Mouse (Mus musculus) adrenal gland, postnatal 25 days (tissue): ENCODE data around the gene Ctla2b. TPM values are rescaled to one million over a fixed set of nuclear protein-coding genes. Genes with fewer than 3 reads are reported as not detected.
"Not testable (repeated sequence)": the region's sequence is repeated elsewhere in the genome, so short reads cannot be mapped to it uniquely, and the experiment has no call there.

Experiments
- DNase-seq: peaks from one replicate; pipeline ENCODE4 v3.0.0; 2021; ENCODE audit warnings: mixed read lengths
- long read RNA-seq: library from polyadenylated mRNA; stranded (forward); transcript quantifications from one replicate; pipeline ENCODE4 v2.0.0, GENCODE M21; 2021
- total RNA-seq: library from RNA; stranded (reverse); gene quantifications from 2 replicates; pipeline ENCODE4 v1.2.3, GENCODE M21; 2021

Gene Ctla2b
- 3.2 and 4.0 TPM in 2 replicates for total RNA-seq
- long read RNA-seq, partial matches to known transcripts, result 0 of 3 reads
- long read RNA-seq, other reads (novel, unspliced or antisense), result 1 of 3 reads

- DNase-seq, result peak; percentile 13
Measured at GRCm38 (mm10) chr13:60897328-60897727, at the start of gene Ctla2b. TSS of gene Ctla2b (minus strand) at chr13:60897447.

GRCm38 (mm10) chr13:60941884-60942283 is 44.6 kb upstream of the Ctla2b start, which contains the start of gene Tpbpa:
TSS of gene Tpbpa (minus strand) at chr13:60941984.
- DNase-seq, result not testable (repeated sequence)

GRCm38 (mm10) chr13:60936500-60936901 is 39.3 kb upstream of the Ctla2b start, which contains the start of the genes Gm49391 and Ctla2a:
TSS of gene Gm49391 (minus strand) at chr13:60936571.
TSS of gene Ctla2a (minus strand) at chr13:60936625.
- peak; percentile 10 for DNase-seq

GRCm38 (mm10) chr13:60935490-60935889 is 38.2 kb upstream of the Ctla2b start, which contains the start of gene Gm49393:
TSS of gene Gm49393 (minus strand) at chr13:60935590.
- DNase-seq, result not testable (repeated sequence)

- DNase-seq, result not testable (repeated sequence)
Measured at GRCm38 (mm10) chr13:60904780-60905179, 7.5 kb upstream of the Ctla2b start, which contains the start of gene Tpbpb. TSS of gene Tpbpb (minus strand) at chr13:60904880.

GRCm38 (mm10) chr13:60896794-60897193 is 453 bp downstream of the Ctla2b start, which contains the start of gene Gm49392:
TSS of gene Gm49392 (minus strand) at chr13:60896894.
- not testable (repeated sequence) for DNase-seq

- no peak for DNase-seq
Measured at GRCm38 (mm10) chr13:60895406-60896160, 1.7 kb downstream of the Ctla2b start.

GRCm38 (mm10) chr13:60892301-60892700 is 4.9 kb downstream of the Ctla2b start:
- no peak for DNase-seq

- no peak for DNase-seq
Measured at GRCm38 (mm10) chr13:60864281-60864680, 33.0 kb downstream of the Ctla2b start, which contains the start of gene 4930486L24Rik. TSS of gene 4930486L24Rik (minus strand) at chr13:60864475.

GRCm38 (mm10) chr13:60848241-60849120 is 48.8 kb downstream of the Ctla2b start:
- DNase-seq, result no peak

Other genes starting within 250 kb of the Ctla2b start
- gene BC051665, start 111.1 kb downstream of the Ctla2b start, total RNA-seq, result not detected in 2 replicates
- not detected in 2 replicates for gene Ctsll3, start 94.6 kb downstream of the Ctla2b start, total RNA-seq
- 177 and 206 TPM in 2 replicates for gene 4930486L24Rik, start 33.0 kb downstream of the Ctla2b start, total RNA-seq
- not detected in 2 replicates for gene Gm49392, start 553 bp downstream of the Ctla2b start, total RNA-seq
- not detected in 2 replicates for gene Tpbpb, start 7.4 kb upstream of the Ctla2b start, total RNA-seq
- gene Gm49393, start 38.1 kb upstream of the Ctla2b start, total RNA-seq, result 1.6 TPM in 1 of 2 replicates, not detected in the other
- gene Gm49391, start 39.1 kb upstream of the Ctla2b start, total RNA-seq, result 0.94 TPM in 1 of 2 replicates, not detected in the other
- 23.6 and 28.2 TPM in 2 replicates for gene Ctla2a, start 39.2 kb upstream of the Ctla2b start, total RNA-seq
- gene Tpbpa, start 44.5 kb upstream of the Ctla2b start, total RNA-seq, result not detected in 2 replicates
- not detected in 2 replicates for gene Ctsj, start 108.5 kb upstream of the Ctla2b start, total RNA-seq
- not detected in 2 replicates for gene Ctsq, start 143.2 kb upstream of the Ctla2b start, total RNA-seq